Mouse (Mus musculus): ENCODE measurements around the gene Cnnm3. TPM values are rescaled to one million over a fixed set of nuclear protein-coding genes. Genes with fewer than 3 reads are reported as not detected.

The Cnnm3 gene
- total RNA-seq, 1 experiment: 28.6 TPM

DNA sequence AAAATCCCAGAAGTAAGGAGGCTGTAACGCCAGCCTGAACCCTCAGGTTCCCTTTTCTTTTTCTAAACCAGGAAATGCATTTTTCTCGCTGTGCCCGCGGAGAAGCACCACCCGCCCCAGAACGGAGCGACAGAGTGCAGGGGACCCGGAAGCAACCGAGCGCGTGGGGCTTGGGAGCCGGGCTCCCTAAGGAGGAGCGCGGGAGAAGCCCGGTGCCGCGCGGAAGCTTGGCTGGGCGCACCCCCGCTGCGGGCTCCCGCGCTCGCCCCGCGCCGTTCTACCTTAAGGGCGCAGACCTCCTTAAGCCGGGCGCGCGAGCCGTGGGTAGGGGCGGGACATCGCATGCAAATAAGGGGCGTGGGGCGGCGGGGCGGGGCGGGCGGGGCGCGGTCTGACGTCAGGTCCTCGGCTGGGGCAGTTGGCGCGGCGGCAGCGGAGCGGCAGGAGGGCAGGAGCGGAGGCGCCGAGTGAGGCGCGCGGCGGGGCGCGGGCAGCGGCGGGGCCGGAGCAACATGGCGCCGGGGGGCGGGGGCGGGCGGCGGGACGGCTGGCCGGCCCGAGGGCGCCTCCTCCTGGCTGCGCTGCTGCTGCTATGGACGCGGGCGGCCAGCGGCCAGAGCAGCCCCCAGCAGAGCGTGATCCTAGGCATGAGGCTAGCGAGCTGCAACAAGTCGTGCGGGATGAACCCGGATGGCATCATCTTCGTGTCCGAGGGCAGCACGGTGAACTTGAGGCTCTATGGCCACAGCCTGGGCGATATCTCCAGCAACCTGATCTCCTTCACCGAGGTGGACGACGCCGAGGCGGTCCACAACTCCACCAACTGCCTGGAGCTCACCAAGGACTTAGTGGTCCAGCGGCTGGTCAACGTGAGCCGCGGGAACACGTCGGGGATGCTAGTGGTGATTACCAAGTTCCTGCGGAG lies 40.2 kb upstream of the Cnnm3 start, which contains the start of gene Cnnm4:
TSS of gene Cnnm4 (plus strand) at position 440 of the 925 bp plus-strand sequence.
- H3K36me3 ChIP-seq (ENCODE audit: control insufficient read depth, insufficient read depth, low read length, poor library complexity, severe bottlenecking): no peaks in the 10 kb centered on the region
- no peak within 1 kb of the TSS for H3K27ac ChIP-seq (ENCODE audit: insufficient read depth, low read depth, low read length, poor library complexity, severe bottlenecking)
- peak within 1 kb of the TSS; percentile 90 for H3K4me3 ChIP-seq (ENCODE audit: insufficient read depth in 1 of 2, low read depth in 1 of 2, low read length in 2 of 2, poor library complexity in 1 of 2, severe bottlenecking in 1 of 2)
- H3K9me3 ChIP-seq (ENCODE audit: control insufficient read depth, insufficient read depth, low read depth, low read length): no peaks in the 10 kb centered on the region
- DNase-seq (ENCODE audit: low read depth, low spot score): peak; percentile 63
- TF ChIP-seq ZNF384 (IDR thresholded peaks at IDR 0.05; ENCODE audit: low read depth, low read length) (no peak), HCFC1 (IDR thresholded peaks at IDR 0.05; ENCODE audit: borderline replicate concordance, insufficient read depth, low read length) (0 out of 2 replicates have a peak, but pooled peaks have one; percentile 28)
- in situ Hi-C loops (cut with MboI; ENCODE audit: low sequenced_read_pairs in 2 of 2, unreplicated experiment in 2 of 2): no loop called here
- peak within 1 kb of the TSS; percentile 77 for H3K9ac ChIP-seq (ENCODE audit: insufficient read depth, low read depth, low read length, poor library complexity, severe bottlenecking)
- H3K4me1 ChIP-seq (ENCODE audit: control insufficient read depth in 2 of 2, insufficient read depth in 2 of 2, low read length in 2 of 2, poor library complexity in 1 of 2): peaks cover 4% of the 10 kb centered on the region in 2 experiments; a peak in 1 of 4 replicates

DNA sequence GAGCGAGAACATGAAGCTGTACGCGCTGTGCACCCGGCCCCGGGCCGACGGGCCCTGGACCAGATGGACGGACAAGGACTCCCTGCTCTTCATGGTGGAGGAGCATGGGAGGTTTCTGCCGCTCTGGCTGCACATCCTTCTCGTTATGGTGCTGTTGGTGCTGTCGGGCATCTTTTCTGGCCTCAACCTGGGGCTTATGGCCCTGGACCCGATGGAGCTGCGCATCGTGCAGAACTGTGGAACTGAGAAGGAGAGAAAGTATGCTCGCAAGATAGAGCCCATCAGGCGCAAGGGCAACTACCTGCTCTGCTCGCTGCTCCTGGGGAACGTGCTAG lies 39.6 kb upstream of the Cnnm3 start:
- no peaks in the 10 kb centered on the region for H3K9me3 ChIP-seq (ENCODE audit: control insufficient read depth, insufficient read depth, low read depth, low read length)
- no peak for DNase-seq (ENCODE audit: low read depth, low spot score)
- H3K27ac ChIP-seq (ENCODE audit: insufficient read depth, low read depth, low read length, poor library complexity, severe bottlenecking): no peak overlapping the region
- H3K4me3 ChIP-seq (ENCODE audit: insufficient read depth in 1 of 2, low read depth in 1 of 2, low read length in 2 of 2, poor library complexity in 1 of 2, severe bottlenecking in 1 of 2): peak overlapping the region; percentile 90
- TF ChIP-seq CHD2 (IDR thresholded peaks at IDR 0.05; ENCODE audit: low read depth, low read length) (no peak), MAFK (IDR thresholded peaks at IDR 0.05; ENCODE audit: insufficient read depth, low read depth, low read length) (no peak)
- no peaks in the 10 kb centered on the region for H3K36me3 ChIP-seq (ENCODE audit: control insufficient read depth, insufficient read depth, low read length, poor library complexity, severe bottlenecking)
- in situ Hi-C loops (cut with MboI; ENCODE audit: low sequenced_read_pairs in 2 of 2, unreplicated experiment in 2 of 2): no loop called here
- H3K9ac ChIP-seq (ENCODE audit: insufficient read depth, low read depth, low read length, poor library complexity, severe bottlenecking): peak overlapping the region; percentile 77
- peaks cover 2 to 4% of the 10 kb centered on the region in 2 experiments; a peak in 1 of 4 replicates for H3K4me1 ChIP-seq (ENCODE audit: control insufficient read depth in 2 of 2, insufficient read depth in 2 of 2, low read length in 2 of 2, poor library complexity in 1 of 2)

GRCm38 (mm10) chr1:36473211-36473780 lies 38.4 kb upstream of the Cnnm3 start:
- Histone ChIP-seq H3K27ac (ENCODE audit: insufficient read depth, low read depth, low read length, poor library complexity, severe bottlenecking) (no peak overlapping the region), H3K4me3 (ENCODE audit: insufficient read depth in 1 of 2, low read depth in 1 of 2, low read length in 2 of 2, poor library complexity in 1 of 2, severe bottlenecking in 1 of 2) (no peak overlapping the region), H3K36me3 (ENCODE audit: control insufficient read depth, insufficient read depth, low read length, poor library complexity, severe bottlenecking) (no peaks in the 10 kb centered on the region), H3K9me3 (ENCODE audit: control insufficient read depth, insufficient read depth, low read depth, low read length) (no peaks in the 10 kb centered on the region), H3K4me1 (ENCODE audit: control insufficient read depth in 2 of 2, insufficient read depth in 2 of 2, low read length in 2 of 2, poor library complexity in 1 of 2) (peaks cover 1 to 4% of the 10 kb centered on the region in 2 experiments; a peak in 1 of 4 replicates), H3K9ac (ENCODE audit: insufficient read depth, low read depth, low read length, poor library complexity, severe bottlenecking) (no peak overlapping the region)
- no peak for TF ChIP-seq CHD2 (IDR thresholded peaks at IDR 0.05; ENCODE audit: low read depth, low read length)
- TF ChIP-seq ZC3H11A (IDR thresholded peaks at IDR 0.05; ENCODE audit: borderline replicate concordance, low read depth, low read length): no peak
- no peak for TF ChIP-seq ZNF384 (IDR thresholded peaks at IDR 0.05; ENCODE audit: low read depth, low read length)
- TF ChIP-seq HCFC1 (IDR thresholded peaks at IDR 0.05; ENCODE audit: borderline replicate concordance, insufficient read depth, low read length): no peak
- no peak for TF ChIP-seq MAFK (IDR thresholded peaks at IDR 0.05; ENCODE audit: insufficient read depth, low read depth, low read length)
- DNase-seq (ENCODE audit: low read depth, low spot score): no peak
- in situ Hi-C loops (cut with MboI; ENCODE audit: low sequenced_read_pairs in 2 of 2, unreplicated experiment in 2 of 2): no loop called here

- Histone ChIP-seq H3K9ac (ENCODE audit: insufficient read depth, low read depth, low read length, poor library complexity, severe bottlenecking) (no peak overlapping the region), H3K4me3 (ENCODE audit: insufficient read depth in 1 of 2, low read depth in 1 of 2, low read length in 2 of 2, poor library complexity in 1 of 2, severe bottlenecking in 1 of 2) (no peak overlapping the region), H3K27ac (ENCODE audit: insufficient read depth, low read depth, low read length, poor library complexity, severe bottlenecking) (no peak overlapping the region), H3K9me3 (ENCODE audit: control insufficient read depth, insufficient read depth, low read depth, low read length) (no peaks in the 10 kb centered on the region), H3K4me1 (ENCODE audit: control insufficient read depth in 2 of 2, insufficient read depth in 2 of 2, low read length in 2 of 2, poor library complexity in 1 of 2) (peaks cover 1 to 4% of the 10 kb centered on the region in 2 experiments; a peak in 1 of 4 replicates), H3K36me3 (ENCODE audit: control insufficient read depth, insufficient read depth, low read length, poor library complexity, severe bottlenecking) (no peaks in the 10 kb centered on the region)
- DNase-seq (ENCODE audit: low read depth, low spot score): no peak
- in situ Hi-C loops (cut with MboI; ENCODE audit: low sequenced_read_pairs in 2 of 2, unreplicated experiment in 2 of 2): no loop called here
- TF ChIP-seq ZNF384 (IDR thresholded peaks at IDR 0.05; ENCODE audit: low read depth, low read length) (no peak), MAFK (IDR thresholded peaks at IDR 0.05; ENCODE audit: insufficient read depth, low read depth, low read length) (no peak), HCFC1 (IDR thresholded peaks at IDR 0.05; ENCODE audit: borderline replicate concordance, insufficient read depth, low read length) (no peak), CHD2 (IDR thresholded peaks at IDR 0.05; ENCODE audit: low read depth, low read length) (no peak), ZC3H11A (IDR thresholded peaks at IDR 0.05; ENCODE audit: borderline replicate concordance, low read depth, low read length) (no peak)
Measured at GRCm38 (mm10) chr1:36474646-36475045, 37.0 kb upstream of the Cnnm3 start.
